Mouse (Mus musculus) frontal cortex, adult 2 months (tissue): ENCODE results near the gene Exoc7. TPM values are rescaled to one million over a fixed set of nuclear protein-coding genes. Genes with fewer than 3 reads are reported as not detected.
A peak's percentile ranks its signal among the peaks of the same experiment; 100 is the strongest.

Source experiments
- DNase-seq, 2 experiments: peaks; one replicate each; pipeline ENCODE4 v3.0.0; 2022; ENCODE audit warnings: low spot score in 1 of 2; ENCODE audit errors: extremely low spot score in 1 of 2
- polyA plus RNA-seq: library from polyadenylated mRNA; depleted of rRNA; stranded (reverse); fragments of >200 nt; gene quantifications from 2 replicates; pipeline ENCODE4 v1.2.3, GENCODE M21; 2012

The Exoc7 gene
- polyA plus RNA-seq, 1 experiment = 97.5 TPM

DNA sequence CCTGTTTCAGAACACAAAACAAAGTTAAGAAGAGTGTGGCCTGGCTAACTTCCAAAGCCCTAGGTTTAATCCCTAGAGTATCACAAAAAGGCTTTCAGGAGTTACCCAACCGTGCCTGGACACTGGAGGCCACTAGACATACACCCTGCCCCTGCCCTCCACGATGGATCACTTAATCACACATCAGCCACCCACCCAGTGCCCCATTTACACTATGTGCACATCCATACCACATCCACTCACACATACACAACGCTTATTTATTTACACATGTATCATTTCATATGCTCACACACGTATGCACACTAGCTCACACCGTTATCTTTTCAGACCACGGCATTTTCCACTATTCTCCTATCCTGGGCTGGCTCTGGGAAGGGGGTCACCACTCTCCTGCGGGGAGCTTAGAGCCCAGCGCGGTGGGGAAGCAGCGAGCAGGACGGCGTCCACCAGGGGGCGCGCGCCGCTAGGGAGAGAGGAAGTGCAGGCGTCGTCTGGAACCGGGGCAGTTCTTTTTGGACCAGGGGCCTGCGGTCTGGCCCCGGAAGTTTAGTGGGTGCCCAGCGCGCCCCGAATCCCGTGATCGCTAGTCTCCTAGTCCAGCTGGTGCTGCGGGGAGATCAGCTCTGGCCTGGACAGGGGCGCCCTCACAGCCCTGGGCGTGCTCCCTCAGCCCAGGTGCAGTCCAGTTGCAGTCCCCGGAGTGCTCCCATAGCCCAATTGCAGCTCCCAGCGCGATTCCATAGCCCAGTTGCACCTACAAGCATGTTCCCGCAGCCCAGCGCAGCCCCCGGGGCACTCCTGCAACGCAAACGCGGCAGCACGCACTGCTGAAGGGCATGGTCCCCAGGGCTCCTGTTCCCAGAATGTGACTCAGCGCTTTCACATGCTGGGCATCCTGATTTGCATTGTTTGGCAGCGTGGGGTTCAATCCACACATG is 12.0 kb upstream of the Exoc7 start:
- peak in 1 of 2 experiments; percentile 90 for DNase-seq

GRCm38 (mm10) chr11:116312359-116312758 is 5.3 kb upstream of the Exoc7 start:
- no peak for DNase-seq

DNA sequence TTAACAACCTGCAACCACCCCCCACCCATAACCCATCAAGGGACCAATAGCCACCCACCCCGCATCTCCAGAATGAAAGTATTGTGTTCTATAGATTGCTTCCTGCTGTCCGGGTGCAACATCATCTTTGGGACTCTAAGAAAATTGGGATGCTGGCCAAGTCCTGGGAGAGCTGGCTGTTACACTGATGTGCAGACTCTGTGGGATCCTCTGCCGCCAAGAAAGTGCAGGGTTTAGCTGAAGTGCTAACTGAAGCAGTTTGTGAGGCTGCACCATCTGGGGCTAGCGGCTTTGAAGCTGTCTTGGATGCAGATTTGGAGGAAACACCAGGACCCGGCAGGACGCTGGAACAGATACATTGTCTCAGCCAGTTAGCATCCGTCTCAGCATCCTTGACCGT is 4.1 kb upstream of the Exoc7 start:
- peak; percentile 33 to 59 for DNase-seq

- no peak for DNase-seq
Measured at GRCm38 (mm10) chr11:116309601-116310000, 2.6 kb upstream of the Exoc7 start.

DNA sequence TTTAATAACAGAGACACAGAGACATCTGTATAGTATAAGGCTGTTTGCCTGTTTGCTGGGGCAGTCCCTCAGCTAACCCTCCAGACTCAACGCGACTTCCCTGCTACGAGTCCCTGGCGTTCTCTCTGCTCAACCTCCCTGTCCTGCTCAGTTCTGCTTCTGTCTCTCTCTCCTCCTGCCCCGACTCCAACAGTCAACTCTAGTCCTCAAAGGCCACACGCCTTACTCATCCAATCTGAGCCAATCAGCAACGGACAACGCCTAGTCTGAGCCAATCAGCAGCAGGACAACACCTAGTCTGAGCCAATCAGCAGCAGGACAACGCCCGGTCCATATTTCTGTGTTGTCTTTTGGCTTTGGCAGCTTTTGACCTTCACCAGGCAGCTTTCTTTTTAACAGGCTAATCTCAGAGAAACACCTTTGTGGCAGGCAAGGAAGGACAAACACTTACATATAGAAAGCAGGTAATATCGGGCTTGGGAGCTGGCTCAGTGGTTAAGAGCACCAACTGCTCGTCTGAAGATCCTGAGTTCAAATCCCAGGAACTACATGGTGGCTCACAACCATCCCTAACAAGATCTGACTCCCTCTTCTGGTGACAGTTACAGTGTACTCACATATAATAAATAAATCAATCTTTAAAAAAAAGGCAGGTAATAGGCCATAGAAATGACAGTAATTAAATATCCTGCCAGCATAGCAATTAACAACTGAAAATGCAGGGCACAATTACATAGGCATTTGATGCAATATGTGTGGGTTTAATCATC is 914 bp upstream of the Exoc7 start:
- no peak for DNase-seq

GRCm38 (mm10) chr11:116306126-116306982 is 679 bp downstream of the Exoc7 start:
- DNase-seq = peak; percentile 75 to 90

- no peak for DNase-seq
Measured at GRCm38 (mm10) chr11:116305423-116305822, 1.6 kb downstream of the Exoc7 start.

- no peak for DNase-seq
Measured at GRCm38 (mm10) chr11:116298621-116299020, 8.4 kb downstream of the Exoc7 start.

DNA sequence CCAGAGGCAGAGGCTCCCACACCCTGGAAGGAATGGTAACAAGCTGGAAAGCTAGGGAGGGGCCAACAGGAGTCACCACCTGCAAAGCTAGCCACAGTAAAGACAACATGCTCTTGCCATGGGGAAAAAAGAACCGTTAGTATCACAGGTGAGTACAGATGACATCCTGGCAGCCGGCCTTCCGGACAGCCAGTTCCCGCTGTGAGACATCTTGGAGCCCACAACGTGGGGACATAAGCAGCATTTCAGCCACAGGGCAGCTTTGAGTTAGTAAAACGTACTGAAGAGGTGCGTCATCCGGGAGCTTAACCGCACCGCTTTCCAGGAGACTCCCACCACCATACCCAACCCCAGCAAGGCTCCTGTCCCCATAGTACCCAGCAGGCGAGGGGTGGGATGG is 8.8 kb downstream of the Exoc7 start:
- DNase-seq = no peak

GRCm38 (mm10) chr11:116297017-116297416 is 10.0 kb downstream of the Exoc7 start:
- DNase-seq = no peak

DNA sequence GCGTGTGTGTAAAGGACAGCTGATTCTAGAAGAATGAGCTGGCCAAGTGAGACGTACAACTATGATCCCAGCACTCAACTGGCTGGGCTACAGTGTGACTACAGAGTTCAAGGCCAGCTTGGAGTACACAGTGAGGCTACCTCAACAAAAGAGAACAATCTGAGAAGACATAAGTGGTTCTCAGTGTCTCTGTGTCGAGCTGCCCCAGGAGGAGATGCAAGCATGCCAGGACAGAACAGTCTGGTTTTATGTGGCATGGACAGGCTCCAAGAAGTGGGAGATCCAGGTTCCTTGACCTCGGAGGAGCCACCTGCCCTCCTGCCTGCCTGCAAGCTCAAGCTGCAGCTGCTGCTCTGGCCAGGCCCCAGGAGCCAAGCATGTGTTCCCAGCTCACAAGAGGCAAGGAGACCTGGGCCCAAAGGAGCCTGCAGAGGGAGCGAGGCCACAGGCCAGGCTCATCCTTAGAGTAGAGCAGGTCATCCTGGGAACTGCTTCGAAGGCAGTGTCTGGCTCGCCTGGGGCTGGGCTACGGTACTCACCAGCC is 10.8 kb downstream of the Exoc7 start:
- no peak for DNase-seq

- peak in 1 of 2 experiments; percentile 64 for DNase-seq
Measured at GRCm38 (mm10) chr11:116294319-116294718, 12.7 kb downstream of the Exoc7 start.

DNA sequence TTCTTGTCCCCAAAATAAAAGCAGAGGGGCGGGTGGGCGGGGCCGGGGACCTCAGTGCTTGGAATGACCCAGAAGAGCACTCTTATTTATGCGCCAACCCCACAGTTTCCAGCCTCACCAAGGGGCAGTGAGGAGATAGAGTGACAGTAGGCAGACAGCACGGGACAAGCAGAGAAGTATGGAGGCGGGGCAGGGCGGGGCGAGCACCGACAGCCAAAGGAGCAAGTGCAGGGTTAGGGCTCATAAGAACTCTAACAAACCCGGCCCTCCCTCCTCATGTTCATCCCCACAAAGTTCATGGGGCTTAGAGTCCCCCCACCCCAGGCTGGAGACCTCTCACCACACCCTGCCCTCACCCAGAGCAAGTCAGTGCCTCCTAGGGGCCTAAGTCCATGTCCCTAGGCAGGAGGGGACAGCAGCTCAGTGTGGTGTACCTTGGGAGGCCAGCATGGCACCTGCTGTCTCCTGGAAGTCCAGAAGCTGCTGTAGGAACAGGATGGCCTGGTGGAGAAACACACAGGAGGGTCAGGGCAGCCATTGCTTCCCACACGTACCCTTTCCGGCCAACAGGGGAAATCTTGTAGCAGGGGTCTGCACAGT is 13.4 kb downstream of the Exoc7 start:
- no peak for DNase-seq

DNA sequence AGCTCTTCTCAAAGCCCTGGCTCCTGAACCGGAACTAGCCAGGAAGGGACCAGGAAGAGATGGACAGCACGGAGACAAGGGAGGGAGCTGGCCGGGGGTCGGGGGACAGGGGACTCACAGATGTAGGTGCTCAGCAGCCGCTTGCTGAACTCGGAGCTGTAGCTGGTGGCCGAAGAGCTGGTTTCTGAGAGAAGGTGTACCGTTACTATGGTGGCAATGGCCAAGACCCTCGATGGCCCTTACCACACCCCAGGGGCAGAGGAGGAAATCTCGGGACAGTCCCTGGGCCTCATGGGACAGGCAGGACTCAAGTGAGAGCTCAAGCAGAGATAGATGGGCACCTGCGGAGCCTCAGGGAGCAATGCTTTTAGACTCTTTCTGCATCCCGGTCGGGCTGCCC is 14.6 kb downstream of the Exoc7 start:
- no peak for DNase-seq

DNA sequence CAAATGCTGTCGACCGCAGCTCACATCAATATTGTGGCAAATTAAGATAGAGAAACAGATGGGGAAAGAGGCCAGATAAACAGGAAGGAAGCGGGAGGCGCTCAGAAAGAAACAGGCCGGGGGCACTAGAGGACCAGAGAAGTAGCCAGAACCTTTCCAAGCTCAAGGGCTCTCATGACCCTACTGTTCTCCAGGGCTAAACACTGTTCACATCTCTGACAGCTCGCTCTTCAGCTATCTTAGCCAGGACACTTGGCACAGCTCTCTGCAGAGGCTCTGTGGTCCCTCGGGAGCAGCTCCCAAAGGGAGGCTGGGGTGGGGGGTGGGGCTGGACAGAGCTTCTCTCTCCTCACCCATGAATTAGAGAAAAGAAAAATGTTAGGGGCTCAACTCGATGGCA is 16.5 kb downstream of the Exoc7 start:
- DNase-seq = no peak

DNA sequence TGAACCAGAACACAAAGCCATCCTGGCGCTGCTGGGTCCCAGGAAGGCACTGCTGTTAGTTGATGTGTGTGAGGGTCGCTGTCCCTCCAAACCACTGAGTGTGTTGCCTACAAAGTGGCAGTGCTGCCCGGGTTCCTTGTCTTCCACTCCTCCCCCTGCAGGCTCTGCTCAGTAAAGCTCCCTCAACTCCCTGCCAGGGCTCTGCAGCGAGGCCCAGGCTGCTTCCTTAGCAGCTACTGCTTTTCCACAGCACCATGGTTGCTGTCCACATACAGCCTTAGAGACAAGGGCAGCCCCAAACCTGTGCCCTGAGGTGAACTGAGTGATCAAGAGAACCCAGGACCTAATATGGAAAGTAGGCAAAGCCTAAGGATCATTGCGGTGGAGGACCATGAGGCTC is 19.7 kb downstream of the Exoc7 start:
- no peak for DNase-seq

DNA sequence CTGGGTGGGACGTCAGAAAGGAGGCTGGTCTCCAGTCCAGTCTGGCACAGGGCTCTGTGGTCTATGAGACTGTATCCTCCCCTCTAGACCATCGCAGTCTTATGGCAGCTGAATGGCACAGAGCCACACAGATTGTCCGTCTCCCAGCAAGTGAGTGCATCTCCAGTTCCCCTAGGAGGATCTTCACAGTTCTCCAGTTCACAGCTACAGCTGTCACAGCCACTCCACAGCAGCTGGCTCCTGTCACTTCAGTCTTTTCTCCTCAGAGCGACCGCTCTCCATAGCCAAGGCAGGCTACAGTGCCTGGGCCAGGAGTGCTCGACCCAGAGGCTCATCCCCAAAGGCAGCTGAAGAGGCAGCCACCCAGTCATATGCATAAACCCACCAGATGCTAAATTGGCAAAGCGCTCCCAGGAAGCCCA is 21.3 kb downstream of the Exoc7 start:
- DNase-seq = no peak

DNA sequence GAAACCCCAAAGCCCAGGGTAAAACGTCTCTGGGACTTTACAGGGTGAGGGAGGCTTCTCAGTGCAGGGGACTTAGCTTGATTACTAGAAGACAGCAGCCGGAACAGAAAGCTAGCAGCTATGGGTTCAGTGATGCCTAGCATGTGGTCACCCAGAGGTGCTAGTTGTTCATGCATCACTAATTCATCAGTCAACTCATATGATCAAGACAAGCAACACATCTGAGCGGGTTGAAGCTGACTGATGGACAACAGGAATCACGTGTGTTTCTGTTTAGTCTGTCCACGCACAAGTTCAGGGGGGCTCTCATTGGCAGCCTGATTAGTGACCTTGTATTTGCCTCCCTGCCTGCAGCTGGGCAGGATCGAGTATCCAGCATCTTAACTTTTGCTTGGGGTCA is 23.1 kb downstream of the Exoc7 start:
- DNase-seq = no peak

GRCm38 (mm10) chr11:116282912-116283521 is 24.0 kb downstream of the Exoc7 start:
- DNase-seq = no peak

GRCm38 (mm10) chr11:116282089-116282488 is 24.9 kb downstream of the Exoc7 start:
- no peak for DNase-seq
